Mouse (Mus musculus): ENCODE results near the gene Flad1.

Flad1 gene

GRCm38 (mm10) chr3:89402693-89403092 is 9.0 kb downstream of the Flad1 start, which contains the start of gene Lenep:
Gene Lenep, minus strand, starts transcription at chr3:89402793.
- intact Hi-C loops (cut with DNase I) = no loop called here

DNA sequence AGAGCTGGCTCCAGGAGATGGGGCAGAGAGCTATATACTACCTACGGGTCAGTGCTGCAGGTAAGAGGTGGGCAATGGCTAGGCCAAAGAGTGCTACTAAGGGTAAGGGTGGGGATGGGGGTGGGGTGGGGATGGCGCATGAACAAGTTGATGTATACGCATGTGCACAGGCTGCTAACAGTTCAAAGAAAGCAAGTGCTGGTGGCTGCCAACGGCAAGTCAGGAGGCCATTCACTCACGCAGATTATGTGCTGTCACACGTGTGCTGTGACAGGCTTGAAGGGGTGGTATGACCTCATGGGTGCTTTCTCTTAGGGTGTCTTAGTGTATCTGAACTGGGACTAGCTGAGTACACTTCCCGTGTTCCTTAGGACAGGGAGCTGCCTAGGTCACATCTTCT is 10.3 kb downstream of the Flad1 start:
- intact Hi-C loops (cut with DNase I) = no loop called here

DNA sequence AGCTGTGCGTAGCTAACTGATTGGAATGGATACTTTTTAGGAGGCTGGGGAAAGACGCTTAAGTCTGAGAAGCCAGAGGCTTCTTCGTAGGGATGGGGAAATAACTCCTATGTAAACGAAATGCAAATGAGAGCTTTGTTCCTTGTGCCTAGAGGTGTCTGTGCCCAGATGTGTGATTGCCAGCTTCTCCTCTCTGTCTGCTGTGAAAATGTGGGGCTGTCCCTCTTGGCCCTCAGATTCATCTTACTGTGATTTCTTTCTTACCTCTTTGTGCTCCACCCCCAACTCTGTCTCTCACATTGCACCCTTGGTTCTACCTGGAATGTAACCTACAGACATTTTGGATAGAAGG is 15.0 kb downstream of the Flad1 start:
- intact Hi-C loops (cut with DNase I) = no loop called here

GRCm38 (mm10) chr3:89395806-89396653 is 15.6 kb downstream of the Flad1 start:
- intact Hi-C loops (cut with DNase I) = no loop called here

DNA sequence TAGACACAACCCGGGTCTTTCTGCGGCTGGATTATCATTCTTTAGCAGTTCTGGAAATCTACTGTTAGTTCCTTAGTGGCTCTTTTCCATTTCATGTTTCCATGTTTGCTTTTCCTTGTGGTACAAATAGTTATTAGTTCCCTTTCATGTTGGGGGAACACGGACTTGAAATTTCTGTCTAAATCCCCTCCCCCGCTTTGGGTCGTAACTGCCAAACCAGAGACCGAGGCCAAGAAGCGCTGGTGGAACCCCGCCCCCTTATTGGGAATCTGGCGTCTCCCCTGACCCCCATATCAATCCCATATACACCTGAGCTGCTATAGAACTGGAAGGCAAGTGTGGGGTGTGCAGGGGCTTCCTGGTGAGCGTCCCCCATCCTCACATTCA is 16.3 kb downstream of the Flad1 start:
- intact Hi-C loops (cut with DNase I) = no loop called here

DNA sequence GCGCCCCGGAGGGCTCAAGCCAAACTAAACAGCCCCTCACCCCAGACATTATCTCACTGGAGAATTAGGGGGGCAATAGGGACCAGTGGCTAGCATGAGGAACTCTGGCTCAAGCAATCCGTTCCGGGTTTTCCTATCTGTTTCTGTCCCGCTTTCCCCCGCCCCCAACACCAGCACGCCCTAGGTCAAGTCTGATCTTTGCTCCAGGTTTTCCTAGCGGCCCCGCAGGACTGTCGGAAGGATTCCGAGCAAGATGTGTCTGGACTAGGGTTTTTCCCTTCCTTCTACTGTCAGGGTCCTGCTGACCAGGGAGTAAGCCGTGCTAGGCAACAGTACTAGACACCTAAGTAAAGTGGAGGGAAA is 16.8 kb downstream of the Flad1 start:
- intact Hi-C loops (cut with DNase I) = no loop called here

- intact Hi-C loops (cut with DNase I) = no loop called here
Observed at GRCm38 (mm10) chr3:89394006-89394893, 17.4 kb downstream of the Flad1 start, which contains the start of gene Zbtb7b. Gene Zbtb7b, minus strand, starts transcription at chr3:89394776.

DNA sequence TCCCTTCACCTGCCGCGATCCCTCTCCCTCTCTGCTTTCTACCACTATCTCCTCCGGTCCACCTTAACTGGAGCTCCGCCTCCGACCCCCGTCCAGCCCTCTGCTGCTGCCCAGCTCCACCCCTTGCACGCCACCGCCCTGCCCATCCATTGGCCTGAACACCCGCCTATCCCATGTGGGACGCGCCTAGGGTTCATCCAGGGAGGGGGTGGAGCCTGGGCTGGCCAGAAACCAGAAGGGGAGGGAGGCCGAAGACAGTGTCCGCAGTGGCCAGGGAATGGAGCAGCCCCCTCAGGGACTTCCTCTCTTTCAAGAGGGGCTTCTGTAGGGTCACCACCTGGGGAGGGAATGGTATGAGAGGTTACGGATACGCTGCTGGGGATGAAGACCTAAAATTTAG is 18.1 kb downstream of the Flad1 start:
- intact Hi-C loops (cut with DNase I) = no loop called here

DNA sequence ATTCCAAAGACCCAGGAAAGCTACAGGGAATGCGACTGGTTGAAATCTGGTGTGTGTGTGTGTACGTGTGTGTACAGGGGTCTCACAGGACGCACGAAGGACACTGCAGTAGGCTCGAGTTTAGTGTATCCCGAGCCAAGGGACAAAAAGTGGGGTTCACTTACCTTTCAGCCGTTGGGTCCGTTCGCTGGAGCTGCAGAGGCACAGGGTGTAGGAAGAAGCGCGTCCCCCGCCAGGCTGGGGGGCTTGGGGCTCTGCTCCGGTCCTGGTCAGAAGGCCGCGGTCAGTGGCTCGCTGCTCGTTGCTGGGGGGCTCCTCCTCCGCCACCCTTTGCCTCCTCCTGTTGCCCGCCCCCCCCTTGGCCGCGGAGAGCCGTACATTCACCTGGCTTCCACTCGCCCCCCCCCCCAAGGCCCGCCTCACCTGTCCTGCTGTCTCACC is 18.8 kb downstream of the Flad1 start:
- intact Hi-C loops (cut with DNase I) = no loop called here

DNA sequence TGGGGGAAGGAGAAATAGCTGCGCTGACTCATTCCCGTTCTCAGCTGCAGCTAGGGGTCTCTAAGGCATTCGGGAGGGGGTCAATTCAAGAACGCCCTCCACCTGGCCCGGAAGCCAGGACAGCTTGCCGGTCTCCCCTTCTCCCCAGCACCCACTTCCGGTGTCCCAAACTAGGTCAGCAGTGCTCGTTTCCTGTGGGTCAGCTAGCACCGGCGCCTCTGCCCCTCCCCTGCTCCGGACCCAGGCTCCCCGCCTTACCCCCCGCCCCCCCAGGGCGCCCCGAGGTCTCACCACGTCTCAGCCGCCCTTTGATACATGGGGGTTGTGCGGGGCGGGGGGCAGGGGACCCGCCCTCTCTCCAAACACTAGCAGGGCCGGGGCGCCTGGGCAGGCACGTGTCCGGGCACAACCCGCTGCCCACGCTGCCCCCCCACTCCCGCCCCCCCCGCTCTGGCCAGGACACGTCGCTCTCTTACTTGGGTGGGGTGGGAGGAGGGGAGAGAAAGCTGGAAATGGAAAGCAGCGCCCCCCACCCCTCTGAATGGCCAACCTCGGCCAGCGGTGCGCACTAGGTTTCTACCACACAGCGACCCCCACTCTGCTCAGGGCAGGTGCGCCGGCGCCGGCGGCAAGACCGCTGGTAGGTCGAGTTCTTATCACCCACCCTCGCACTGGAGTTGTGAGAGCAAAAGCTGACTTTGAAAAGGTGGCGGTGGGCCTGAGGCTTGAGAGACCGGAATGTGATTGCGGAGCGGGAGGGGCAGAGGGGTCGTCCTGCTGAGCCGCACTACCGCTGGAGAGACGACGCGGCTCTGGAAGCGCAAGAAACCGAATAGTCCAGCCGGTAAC is 19.8 kb downstream of the Flad1 start:
- intact Hi-C loops (cut with DNase I) = no loop called here

- intact Hi-C loops (cut with DNase I) = no loop called here
Observed at GRCm38 (mm10) chr3:89390699-89391662, 20.7 kb downstream of the Flad1 start.

DNA sequence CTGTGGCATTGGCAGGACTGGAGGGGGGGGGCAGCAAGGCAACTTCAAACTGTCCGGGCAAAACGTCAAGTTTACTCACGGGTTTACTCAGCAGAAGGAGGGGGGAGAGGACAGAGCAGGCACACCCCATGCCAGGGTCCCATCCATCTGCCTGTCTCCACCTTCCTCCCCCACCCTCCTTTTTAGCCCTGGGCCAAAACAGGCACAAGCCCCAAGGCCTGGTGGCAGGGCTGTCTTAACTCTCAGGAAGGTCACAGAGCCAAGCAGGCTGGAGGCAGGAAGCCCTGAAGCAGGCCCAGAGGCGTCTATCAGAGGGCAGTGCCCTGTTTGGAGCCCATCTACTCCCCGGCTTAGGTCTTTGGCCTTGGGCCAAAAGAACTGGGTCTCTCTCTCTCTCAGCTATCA is 21.6 kb downstream of the Flad1 start:
- intact Hi-C loops (cut with DNase I) = no loop called here

DNA sequence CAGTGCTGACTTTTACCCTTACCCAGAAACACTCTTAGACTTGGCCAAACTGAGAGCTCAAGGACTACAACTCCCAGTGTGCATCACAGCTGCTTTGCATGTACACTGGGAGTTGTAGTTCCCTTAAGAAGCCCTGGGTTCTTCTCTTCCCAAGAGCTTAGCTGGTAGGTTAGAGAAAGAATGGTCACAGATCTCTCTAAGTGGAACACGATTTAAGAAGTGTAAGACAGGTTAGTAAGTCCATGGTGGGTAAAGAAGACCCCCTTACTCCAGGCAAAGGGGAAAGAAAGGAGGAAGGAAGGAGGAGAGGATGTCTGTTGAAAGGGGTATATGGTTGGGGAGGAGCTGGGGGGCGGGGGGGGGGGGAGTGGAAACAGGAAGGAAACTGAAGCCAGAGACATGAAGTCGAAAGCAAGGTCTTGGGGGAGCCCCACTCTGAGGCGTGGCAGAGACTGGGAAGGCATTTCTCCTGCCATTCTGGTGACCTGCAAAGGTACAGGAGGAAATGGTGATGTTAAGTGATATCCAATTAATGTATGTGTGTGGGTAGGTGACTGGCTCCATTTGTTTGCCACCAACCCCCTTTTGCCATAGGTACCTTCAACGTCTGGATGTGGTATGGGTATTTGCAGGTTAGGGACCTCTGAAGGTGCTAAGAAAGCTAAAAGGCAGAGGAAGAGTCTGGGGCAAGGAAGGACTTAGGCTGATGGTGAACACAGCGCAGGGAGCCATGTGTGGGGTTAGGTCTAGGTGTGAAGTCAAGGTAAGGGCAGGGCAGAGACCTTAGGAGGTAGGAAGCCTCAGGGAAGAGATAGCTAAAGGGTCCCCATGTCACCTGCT is 22.5 kb downstream of the Flad1 start:
- intact Hi-C loops (cut with DNase I) = no loop called here

DNA sequence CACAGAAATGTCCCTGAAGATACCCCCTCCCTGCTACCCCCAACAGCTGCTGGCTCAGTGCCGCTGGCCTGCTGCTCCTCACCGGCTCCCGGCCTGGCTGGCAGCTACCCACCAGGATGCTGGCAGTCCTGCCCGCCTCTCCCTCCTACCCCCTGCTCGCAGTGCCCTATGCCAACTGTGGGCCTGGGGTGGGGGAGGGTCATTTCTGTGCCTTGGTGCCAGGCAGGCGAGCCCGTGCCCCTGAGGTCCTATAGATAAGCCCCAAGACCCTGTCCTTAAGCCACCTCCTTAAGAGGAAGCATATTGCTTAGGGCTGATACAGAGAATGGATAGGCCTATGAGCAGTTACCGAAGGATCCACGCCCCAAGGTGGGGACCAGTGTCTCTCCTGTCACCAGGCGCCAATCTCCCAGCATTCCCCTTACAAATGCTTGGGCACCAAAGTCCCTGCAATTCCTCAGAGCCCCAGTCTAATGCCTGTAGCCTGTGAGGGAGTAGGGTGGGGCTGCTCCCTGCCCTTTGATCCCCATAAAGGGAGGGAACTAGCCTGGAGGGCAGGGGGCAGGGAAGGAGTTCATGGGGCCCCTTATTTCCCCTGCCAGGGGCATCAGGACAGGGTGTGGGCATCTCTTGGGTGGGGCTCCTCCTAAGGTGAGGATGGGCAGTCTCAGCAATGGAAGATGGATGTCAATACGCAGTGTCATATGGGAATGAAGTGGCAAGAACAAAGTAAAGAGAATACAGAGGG is 23.4 kb downstream of the Flad1 start:
- intact Hi-C loops (cut with DNase I) = no loop called here

DNA sequence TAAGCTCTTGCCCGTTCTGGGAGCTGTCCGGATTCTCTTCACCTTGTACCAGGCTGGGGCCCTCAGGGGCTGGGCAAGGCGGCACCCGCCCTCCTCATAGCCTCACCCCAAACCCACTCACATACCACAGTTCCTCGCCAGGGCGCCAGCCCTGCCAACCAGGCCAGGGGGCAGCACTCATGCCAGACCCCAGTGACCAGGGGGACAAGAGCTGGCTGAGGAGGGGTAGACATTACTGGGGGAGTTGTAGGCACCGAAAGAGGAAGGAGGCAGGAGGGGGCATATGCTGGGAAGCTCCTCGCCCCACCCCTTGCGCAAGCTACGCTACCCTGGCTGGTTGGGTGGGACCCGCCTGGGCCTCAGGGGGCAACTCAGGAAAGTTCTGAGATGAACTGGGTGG is 24.0 kb downstream of the Flad1 start:
- intact Hi-C loops (cut with DNase I) = no loop called here

- intact Hi-C loops (cut with DNase I) = no loop called here
Observed at GRCm38 (mm10) chr3:89386438-89387420, 24.9 kb downstream of the Flad1 start.

DNA sequence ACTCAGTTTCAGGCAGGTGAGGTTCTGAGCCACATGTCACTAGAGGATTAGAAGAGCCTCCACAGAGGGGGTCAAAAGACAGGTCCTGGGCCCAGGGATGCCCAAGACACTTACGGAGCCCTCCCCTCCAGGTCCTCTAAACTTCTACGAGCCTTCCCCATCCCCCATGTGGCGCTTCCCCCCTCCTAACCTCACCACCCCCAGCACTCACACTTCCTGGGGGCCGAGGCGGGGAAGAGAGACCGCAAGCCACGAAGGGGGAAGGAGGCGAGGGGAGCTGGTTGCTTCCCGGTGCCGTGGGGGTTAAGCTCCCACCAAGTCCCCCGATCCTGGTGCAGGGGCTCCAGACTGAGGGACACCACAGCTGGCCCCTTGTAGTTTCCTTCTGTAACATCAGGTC is 26.2 kb downstream of the Flad1 start:
- intact Hi-C loops (cut with DNase I) = no loop called here

Data from adrenal gland (tissue).